Mouse (Mus musculus) midbrain, embryonic 13.5 days (tissue): Measurements from ENCODE around the gene Dynlt1a. TPM values are rescaled to one million over a fixed set of nuclear protein-coding genes. Genes with fewer than 3 reads are reported as not detected.
A peak's percentile ranks its signal among the peaks of the same experiment; 100 is the strongest.
"Not testable (repeated sequence)": the region's sequence is repeated elsewhere in the genome, so short reads cannot be mapped to it uniquely, and the experiment has no call there.

Experiments
- ATAC-seq: fragments of 200-750 bp; cut with Nextera tagmentation; 2 replicates; pipeline ENCODE4 v1.8.0; 2017; ENCODE audit warnings: mild to moderate bottlenecking, moderate TSS enrichment, moderate library complexity
- H3K27ac ChIP-seq: fragments of 300-500 bp; sonication (generic); 2 replicates; pipeline ENCODE4 v1.5.1; 2015; ENCODE audit warnings: inconsistent platforms, mild to moderate bottlenecking, moderate library complexity
- H3K27me3 ChIP-seq: fragments of 300-500 bp; sonication (generic); 2 replicates; pipeline ENCODE4 v1.6.1; 2015; ENCODE audit warnings: mild to moderate bottlenecking, inconsistent platforms
- H3K36me3 ChIP-seq: fragments of 300-500 bp; sonication (generic); 2 replicates; pipeline ENCODE4 v1.6.1; 2015; ENCODE audit warnings: mild to moderate bottlenecking, inconsistent platforms
- H3K4me1 ChIP-seq: fragments of 300-500 bp; sonication (generic); replicated peaks from 2 replicates; pipeline ENCODE4 v1.6.1; 2015; ENCODE audit warnings: inconsistent platforms
- H3K4me2 ChIP-seq: fragments of 300-500 bp; sonication (generic); replicated peaks from 2 replicates; pipeline ENCODE4 v1.6.1; 2015; ENCODE audit warnings: moderate library complexity, mild to moderate bottlenecking, inconsistent platforms
- H3K4me3 ChIP-seq: fragments of 300-500 bp; sonication (generic); replicated peaks from 2 replicates; pipeline ENCODE4 v1.5.1; 2015; ENCODE audit warnings: mild to moderate bottlenecking, inconsistent platforms
- H3K9ac ChIP-seq: fragments of 300-500 bp; sonication (generic); replicated peaks from 2 replicates; pipeline ENCODE4 v1.6.1; 2015; ENCODE audit warnings: mild to moderate bottlenecking, inconsistent platforms
- H3K9me3 ChIP-seq: fragments of 300-500 bp; sonication (generic); 2 replicates; pipeline ENCODE4 v1.6.1; 2016; ENCODE audit warnings: mild to moderate bottlenecking, inconsistent platforms
- WGBS: fragments of 180-500 bp; shearing (Covaris S2); methylation state at CpG from one replicate; pipeline ENCODE4 v1.1.7; 2015; 5-methylcytosine and 5-hydroxymethylcytosine counted together
- polyA plus RNA-seq: library from polyadenylated mRNA; unstranded; fragments of >200 nt; fragmentation: Nextera tagmentation; extraction: Ambion mirVana; gene quantifications from 2 replicates; pipeline ENCODE4 v1.2.1, GENCODE M21; 2015

Gene Dynlt1a
- polyA plus RNA-seq, 1 experiment from 2014 or later: 48.2 TPM

DNA sequence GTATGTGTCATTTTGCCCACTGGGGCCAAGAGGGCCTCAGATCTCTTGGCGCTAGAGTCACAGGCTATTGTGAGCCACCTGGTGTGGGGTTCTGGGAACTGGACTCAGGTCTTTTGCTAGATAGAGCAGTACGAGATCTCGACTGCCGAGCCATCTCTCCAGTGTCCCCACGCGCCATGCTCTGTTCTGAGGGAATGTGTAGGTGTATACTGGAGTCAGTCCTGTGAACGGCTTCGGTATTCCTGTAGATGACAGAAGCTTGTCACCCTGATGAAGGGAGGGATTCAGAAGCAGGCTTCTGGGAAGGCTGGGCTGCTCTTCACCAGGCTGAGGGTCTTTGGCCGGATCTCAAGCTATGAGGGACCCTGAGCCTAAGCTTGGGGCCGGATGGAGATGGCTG is 37.5 kb downstream of the Dynlt1a start:
- 86% methylated on average over 8 of the region's 10 CpGs for WGBS

DNA sequence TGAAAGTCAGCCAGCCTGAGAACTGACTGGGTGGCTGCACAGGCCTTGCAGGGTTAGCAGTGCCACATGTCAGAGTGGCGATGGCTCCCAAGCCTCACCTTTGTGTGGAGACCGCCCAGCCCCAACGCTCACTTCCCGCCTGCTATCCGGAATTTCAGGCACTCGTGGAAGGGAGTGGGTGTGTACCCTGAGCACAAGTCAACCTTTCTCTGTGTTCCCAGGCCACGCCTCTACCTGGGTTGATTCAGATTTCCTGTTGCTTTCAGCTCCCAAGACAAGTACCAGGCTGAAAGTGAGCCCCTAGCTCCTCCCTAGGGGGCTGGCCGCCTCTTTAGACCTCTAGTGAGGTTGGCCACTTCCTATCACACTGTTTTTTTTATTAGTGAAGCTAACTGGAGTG is 38.1 kb downstream of the Dynlt1a start:
- H3K4me3 ChIP-seq, H3K9me3 ChIP-seq, ATAC-seq, H3K9ac ChIP-seq, H3K4me1 ChIP-seq, H3K27me3 ChIP-seq, H3K36me3 ChIP-seq, H3K4me2 ChIP-seq, H3K27ac ChIP-seq: not testable (repeated sequence)
- WGBS: 81% methylated on average over 8 of the region's 8 CpGs

More for the DNA sequence above, 37.5 kb downstream of the Dynlt1a start:
- H3K4me2 ChIP-seq, ATAC-seq, H3K4me3 ChIP-seq, H3K4me1 ChIP-seq, H3K36me3 ChIP-seq, H3K27ac ChIP-seq, H3K27me3 ChIP-seq, H3K9ac ChIP-seq, H3K9me3 ChIP-seq: not testable (repeated sequence)

DNA sequence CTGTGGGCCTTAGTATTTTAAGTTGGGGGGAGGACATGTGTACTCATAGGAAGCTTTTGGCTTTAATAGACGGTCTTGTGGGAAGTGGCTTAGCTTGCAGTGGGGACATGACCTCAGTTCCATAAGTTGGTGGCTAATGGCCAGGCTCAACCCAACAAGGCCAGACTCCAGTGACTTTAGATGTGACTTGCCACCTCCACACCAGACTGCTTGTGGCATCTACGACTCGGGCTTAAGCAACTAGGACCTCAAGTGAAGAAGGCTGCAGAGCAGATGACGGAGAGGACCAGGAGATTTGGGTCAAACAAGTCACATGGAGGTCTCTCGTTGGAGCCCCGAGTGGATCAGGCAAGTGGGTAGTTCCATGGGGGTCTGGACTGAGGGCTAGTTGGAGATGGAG is 42.6 kb downstream of the Dynlt1a start:
- H3K9me3 ChIP-seq, H3K4me3 ChIP-seq, ATAC-seq, H3K27ac ChIP-seq, H3K9ac ChIP-seq, H3K27me3 ChIP-seq, H3K4me1 ChIP-seq, H3K4me2 ChIP-seq, H3K36me3 ChIP-seq: not testable (repeated sequence)
- WGBS: 91% methylated on average over 6 of the region's 6 CpGs

DNA sequence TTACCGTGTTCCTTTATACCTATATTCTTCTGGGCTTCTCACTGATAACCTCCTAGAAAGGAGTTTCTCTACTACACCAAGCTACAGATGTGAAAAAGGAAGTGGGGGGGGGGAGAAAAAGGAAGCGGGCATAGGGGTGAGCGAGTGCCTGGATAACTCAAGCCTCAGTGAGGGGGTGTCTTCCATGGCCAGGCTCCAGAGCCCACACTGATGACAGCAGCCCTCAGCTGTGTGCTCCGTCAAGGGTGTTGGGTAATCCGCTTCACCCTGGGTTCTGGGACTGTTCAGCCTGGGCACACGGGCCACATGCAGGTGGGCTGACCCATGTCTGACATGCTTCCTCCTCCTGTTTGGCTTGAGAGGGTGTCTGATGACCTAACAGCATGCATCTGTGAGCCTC is 45.3 kb downstream of the Dynlt1a start:
- not testable (repeated sequence) for H3K9ac ChIP-seq, H3K4me1 ChIP-seq, H3K4me3 ChIP-seq, H3K27me3 ChIP-seq, H3K4me2 ChIP-seq, ATAC-seq, H3K9me3 ChIP-seq, H3K27ac ChIP-seq, H3K36me3 ChIP-seq
- 96% methylated on average over 6 of the region's 6 CpGs for WGBS

DNA sequence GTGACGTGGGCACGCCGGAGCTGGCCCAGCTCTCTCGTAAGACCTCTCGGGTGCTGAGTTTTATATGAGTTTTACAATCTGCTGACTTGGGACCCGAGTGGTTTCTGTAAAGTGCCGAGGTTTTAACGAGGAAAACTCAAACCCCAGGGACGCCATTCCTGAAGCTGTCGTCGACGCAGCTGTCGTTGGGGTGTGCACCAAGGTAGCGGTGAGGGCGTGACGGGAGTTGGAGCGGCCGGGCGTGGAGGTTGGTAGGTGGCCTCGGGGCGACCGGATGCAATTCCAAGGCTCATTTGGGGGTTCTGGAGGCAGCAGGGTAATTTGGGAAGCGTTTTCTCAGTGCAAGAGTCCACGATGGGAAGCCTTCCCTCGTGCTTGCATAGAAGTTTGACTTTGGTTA is 46.5 kb downstream of the Dynlt1a start:
- H3K9me3 ChIP-seq, H3K27me3 ChIP-seq, H3K36me3 ChIP-seq, H3K4me1 ChIP-seq, H3K27ac ChIP-seq: not testable (repeated sequence)
- WGBS: 2% methylated on average over 25 of the region's 25 CpGs
- ATAC-seq: peak; percentile 46; the same call in 1 of the 2 replicates
- Histone ChIP-seq H3K4me3 (peak overlapping the region; percentile 50), H3K4me2 (peak overlapping the region; percentile 65), H3K9ac (peak overlapping the region; percentile 64; the same call in 1 of the 2 replicates)

DNA sequence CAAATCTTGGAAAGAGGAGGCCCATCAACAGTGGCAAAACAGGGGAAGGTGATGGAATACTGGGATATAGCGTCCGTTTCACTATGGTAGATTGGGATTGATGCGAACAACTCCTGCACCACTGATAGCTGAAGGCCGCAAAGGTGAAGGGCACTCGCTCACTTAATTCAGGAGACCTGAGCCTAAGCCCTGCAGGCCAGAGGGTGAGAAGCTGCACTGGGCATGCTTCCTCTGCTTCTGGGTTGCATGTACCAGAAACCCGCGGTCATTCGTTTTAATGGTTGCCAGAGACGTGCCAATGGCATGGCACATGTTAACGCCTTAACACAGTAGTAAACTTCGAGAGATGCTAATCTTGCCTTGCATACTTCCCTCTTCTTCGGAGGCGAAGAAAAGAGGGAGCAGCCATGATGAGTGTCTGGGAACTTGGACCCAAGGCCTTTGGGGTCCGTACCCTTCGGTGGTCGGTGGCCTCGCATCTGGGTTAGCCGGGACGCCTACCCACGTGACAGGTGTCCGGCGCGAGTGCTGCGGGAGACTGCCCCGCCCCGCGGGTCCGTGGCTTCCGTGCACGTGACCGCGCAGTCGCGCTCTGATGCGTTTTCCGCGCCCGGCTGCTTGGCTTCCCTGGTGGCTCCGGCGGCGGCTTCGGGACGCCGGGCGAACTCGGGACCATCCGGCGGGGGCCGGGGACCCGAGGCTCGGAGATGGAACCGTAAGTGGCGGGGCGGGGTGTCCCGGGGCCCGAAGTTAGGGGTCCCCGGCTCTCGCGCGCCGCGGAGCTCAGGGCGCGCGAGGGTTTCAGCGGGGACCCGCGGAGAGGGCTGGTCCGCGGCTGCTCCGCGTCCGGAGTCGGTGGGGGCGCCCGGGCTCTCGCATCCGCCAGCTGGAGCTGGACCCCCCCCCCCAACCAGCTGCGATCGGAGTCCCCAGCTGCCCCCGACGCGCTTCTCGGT is 47.1 kb downstream of the Dynlt1a start:
- peak overlapping the region; percentile 64; the same call in 1 of the 2 replicates for H3K9ac ChIP-seq

DNA sequence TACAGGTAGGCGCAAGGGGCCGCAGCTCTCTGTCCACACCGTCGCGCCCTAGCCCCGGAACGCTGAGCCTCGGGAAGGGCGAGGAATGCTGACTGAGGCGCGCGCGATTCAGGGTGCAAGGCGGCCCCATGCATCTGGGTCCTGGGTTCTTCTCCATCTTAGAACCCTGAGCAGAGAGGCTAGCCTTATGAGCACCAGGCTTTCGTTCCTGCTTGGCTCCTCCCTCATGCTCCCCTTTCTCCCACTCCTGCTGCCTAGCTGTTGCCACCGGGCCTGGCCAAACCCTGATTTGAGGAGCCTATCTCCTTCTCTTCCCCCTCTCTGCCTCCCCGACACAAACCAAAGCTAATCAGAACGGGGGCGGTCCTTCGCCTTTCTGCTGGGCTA is 60.2 kb downstream of the Dynlt1a start:
- peak; percentile 70 for ATAC-seq
- not testable (repeated sequence) for H3K36me3 ChIP-seq, H3K4me1 ChIP-seq, H3K27ac ChIP-seq, H3K27me3 ChIP-seq, H3K9me3 ChIP-seq
- Histone ChIP-seq H3K9ac (0 out of 2 replicates have a peak overlapping the region, but pooled peaks have one; percentile 36), H3K4me3 (peak overlapping the region; percentile 37), H3K4me2 (peak overlapping the region; percentile 49)
- WGBS: 4% methylated on average over 6 of the region's 20 CpGs

More for the DNA sequence above, 47.1 kb downstream of the Dynlt1a start:
- H3K27ac ChIP-seq, H3K27me3 ChIP-seq, H3K9me3 ChIP-seq, H3K4me1 ChIP-seq, H3K36me3 ChIP-seq: not testable (repeated sequence)
- Histone ChIP-seq H3K4me2 (peak overlapping the region; percentile 65), H3K4me3 (peak overlapping the region; percentile 50)
- 1% methylated on average over 67 of the region's 84 CpGs for WGBS
- ATAC-seq: peak; percentile 72

DNA sequence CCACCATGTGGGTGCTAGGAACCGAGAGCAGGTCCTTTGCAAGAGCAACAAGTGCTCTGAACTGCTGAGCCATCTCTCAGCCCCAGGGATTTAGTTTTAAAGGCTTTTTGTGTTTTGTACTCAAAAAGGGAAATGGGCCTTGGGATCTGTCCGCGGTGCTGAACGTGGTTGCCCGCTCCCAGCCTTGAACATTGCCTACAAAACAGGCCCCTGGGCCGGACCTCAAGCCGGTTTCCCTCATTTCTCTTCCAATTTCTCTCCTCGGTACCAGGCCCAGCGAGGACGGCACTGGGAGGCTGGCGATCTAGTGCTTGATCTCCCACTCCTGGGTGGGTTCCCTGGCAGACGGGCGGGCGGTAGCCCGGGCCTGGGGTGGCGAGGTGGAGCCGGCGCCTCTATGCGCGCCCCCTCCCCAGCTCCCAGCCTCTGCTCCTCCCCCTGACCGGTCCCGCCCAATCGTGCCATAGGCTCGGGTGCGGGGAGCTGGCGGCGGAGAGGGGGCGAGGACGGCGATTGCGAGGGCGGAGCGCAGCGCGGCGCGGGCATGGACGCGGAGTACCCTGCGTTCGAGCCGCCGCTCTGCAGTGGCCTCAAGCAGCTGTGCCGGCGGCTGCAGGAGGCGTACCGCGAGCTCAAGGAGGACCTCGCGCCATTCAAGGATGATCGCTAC is 60.8 kb downstream of the Dynlt1a start, which contains the start of gene Tmem181a:
Gene Tmem181a, plus strand, starts transcription at position 461 of the 670 bp plus-strand sequence.
- ATAC-seq: peak; percentile 87
- peak within 1 kb of the TSS; percentile 49 for H3K4me2 ChIP-seq
- H3K27ac ChIP-seq, H3K4me1 ChIP-seq, H3K27me3 ChIP-seq, H3K9me3 ChIP-seq, H3K36me3 ChIP-seq: not testable (repeated sequence)
- H3K4me3 ChIP-seq: peak within 1 kb of the TSS; percentile 37
- 0% methylated on average over 7 of the region's 51 CpGs for WGBS
- 0 out of 2 replicates have a peak within 1 kb of the TSS, but pooled peaks have one; percentile 36 for H3K9ac ChIP-seq

Other genes starting within 250 kb of the Dynlt1a start
- 10.9 and 11.4 TPM in 2 replicates for gene Serac1, start 237.8 kb downstream of the Dynlt1a start, polyA plus RNA-seq
- 202 and 216 TPM in 2 replicates for gene Gtf2h5, start 237.7 kb downstream of the Dynlt1a start, polyA plus RNA-seq
- gene Tulp4, start 211.1 kb downstream of the Dynlt1a start, polyA plus RNA-seq: 154 and 171 TPM in 2 replicates
- 32.5 and 33.7 TPM in 2 replicates for gene Tmem181a, start 60.6 kb downstream of the Dynlt1a start, polyA plus RNA-seq
- 1,193 and 1,210 TPM in 2 replicates for gene Dynlt1b, start 112.6 kb upstream of the Dynlt1a start, polyA plus RNA-seq